In genomic region chr2:120729775-120730585, GRCm38 (mm10) we compare ENCODE assay signal across 8 mouse cellular contexts.
DNase-seq lines count a peak whose midpoint lies in the region; ATAC-seq and TF ChIP-seq lines count a peak whose summit lies in the region.

No protein-coding gene starts in this region.

- H3K9me3 ChIP-seq in intestine, embryonic 16.5 days (ENCODE audit: control insufficient read depth, low read length): no peaks in the 10 kb centered on the region
- H3K9me3 ChIP-seq in midbrain, embryonic 15.5 days: no peaks in the 10 kb centered on the region

- no peak for DNase-seq in left cerebral cortex, adult 2 months (ENCODE audit: extremely low spot score in 1 of 2, low spot score in 2 of 2)
- DNase-seq in left cerebral cortex, adult 18-20 months (ENCODE audit: low spot score in 2 of 2): no peak
- peak; percentile 56 for DNase-seq in thymus, postnatal 14 days
- no peak for DNase-seq in urinary bladder, postnatal 25 days (ENCODE audit: low spot score)

- H3K27ac ChIP-seq in left cerebral cortex, adult 2 months: no peak overlapping the region; the same call in 1 of the 2 replicates
- H3K27ac ChIP-seq in bone marrow macrophage, adult 2 months (ENCODE audit: insufficient read depth, low read depth, low read length): no peak overlapping the region
- no peak overlapping the region; the same call in 1 of the 2 replicates for H3K27ac ChIP-seq in intestine, embryonic 16.5 days (ENCODE audit: low read length)
- H3K27ac ChIP-seq in midbrain, embryonic 15.5 days: peak overlapping the region; percentile 95; the same call in 1 of the 2 replicates

- 7% methylated on average over 23 of the region's 23 CpGs for WGBS in intestine, embryonic 16.5 days
- WGBS in midbrain, embryonic 15.5 days: 9% methylated on average over 23 of the region's 23 CpGs

- TF ChIP-seq POLR2A in bone marrow macrophage, adult 2 months (IDR thresholded peaks at IDR 0.05; ENCODE audit: borderline replicate concordance, low read depth, low read length): no peak

- H3K36me3 ChIP-seq in intestine, embryonic 16.5 days (ENCODE audit: control insufficient read depth, insufficient read depth, low read length): peaks cover 15% of the 10 kb centered on the region; the same call in 1 of the 2 replicates
- peaks cover 20% of the 10 kb centered on the region; the same call in 1 of the 2 replicates for H3K36me3 ChIP-seq in midbrain, embryonic 15.5 days (replicated peaks)

- no peaks in the 10 kb centered on the region for H3K27me3 ChIP-seq in intestine, embryonic 16.5 days (replicated peaks; ENCODE audit: control insufficient read depth, insufficient read depth, low read length)
- no peaks in the 10 kb centered on the region for H3K27me3 ChIP-seq in midbrain, embryonic 15.5 days (replicated peaks)

- ATAC-seq in erythroid progenitor cell, adult 5-6 weeks (replicated peaks; ENCODE audit: low FRiP score, poor library complexity, severe bottlenecking): peak; percentile 52
- ATAC-seq in intestine, embryonic 16.5 days: no peak
- no peak for ATAC-seq in midbrain, embryonic 15.5 days (replicated peaks)

- H3K4me3 ChIP-seq in left cerebral cortex, adult 2 months: peak overlapping the region; percentile 65
- H3K4me3 ChIP-seq in bone marrow macrophage, adult 2 months (ENCODE audit: insufficient read depth, low read length): peak overlapping the region; percentile 84
- peak overlapping the region; percentile 99 for H3K4me3 ChIP-seq in intestine, embryonic 16.5 days (ENCODE audit: low read length)
- peak overlapping the region; percentile 90 for H3K4me3 ChIP-seq in midbrain, embryonic 15.5 days

- H3K4me1 ChIP-seq in bone marrow macrophage, adult 2 months (ENCODE audit: control insufficient read depth, insufficient read depth, low read length): peaks cover 10% of the 10 kb centered on the region; the same call in 1 of the 2 replicates
- peaks cover 19% of the 10 kb centered on the region for H3K4me1 ChIP-seq in intestine, embryonic 16.5 days (ENCODE audit: control insufficient read depth, insufficient read depth, low read length)
- peaks cover 32% of the 10 kb centered on the region for H3K4me1 ChIP-seq in midbrain, embryonic 15.5 days

- intact Hi-C loops in left cerebral cortex, adult 2 months (cut with DNase I): loop anchor here (5.0 kb wide), 1 partner anchor 132 kb away; no protein-coding TSS in a partner anchor

- peak overlapping the region; percentile 96 for H3K9ac ChIP-seq in intestine, embryonic 16.5 days (ENCODE audit: low read depth, low read length)
- peak overlapping the region; percentile 91 for H3K9ac ChIP-seq in midbrain, embryonic 15.5 days

- TF ChIP-seq CTCF in left cerebral cortex, adult 2 months (IDR thresholded peaks at IDR 0.05): no peak
- no peak for TF ChIP-seq CTCF in bone marrow macrophage, adult 2 months (IDR thresholded peaks at IDR 0.05; ENCODE audit: low read depth, low read length)

- peak overlapping the region; percentile 97 for H3K4me2 ChIP-seq in intestine, embryonic 16.5 days (ENCODE audit: low read depth, low read length)
- peak overlapping the region; percentile 79 for H3K4me2 ChIP-seq in midbrain, embryonic 15.5 days
